Mouse (Mus musculus): Measurements from ENCODE around the gene Dhrs11. TPM values are rescaled to one million over a fixed set of nuclear protein-coding genes. Genes with fewer than 3 reads are reported as not detected.

Dhrs11 gene
- polyA plus RNA-seq, 1 experiment from 2014 or later = 5.8 TPM

- peak within 1 kb of the TSS; percentile 38; the same call in 1 of the 2 replicates for H3K27ac ChIP-seq
- H3K36me3 ChIP-seq (replicated peaks) = no peaks in the 10 kb centered on the region; the same call in 1 of the 2 replicates
- peak within 1 kb of the TSS; percentile 56 for H3K4me3 ChIP-seq (replicated peaks)
- WGBS = under 1% methylated on average over 55 of the region's 55 CpGs
- peaks cover 16% of the 10 kb centered on the region for H3K4me1 ChIP-seq
- H3K9me3 ChIP-seq = no peaks in the 10 kb centered on the region
- peak; percentile 87 for ATAC-seq (ENCODE audit: low FRiP score)
- peak within 1 kb of the TSS; percentile 72 for H3K9ac ChIP-seq
- no peaks in the 10 kb centered on the region for H3K27me3 ChIP-seq
- H3K4me2 ChIP-seq = peak within 1 kb of the TSS; percentile 90
Measured at GRCm38 (mm10) chr11:84818961-84819692, 9.7 kb downstream of the Dhrs11 start, which contains the start of gene Mrm1. Mrm1 (minus strand) TSS chr11:84819515.

GRCm38 (mm10) chr11:84818085-84818960 lies 10.5 kb downstream of the Dhrs11 start:
- Histone ChIP-seq H3K9me3 (no peaks in the 10 kb centered on the region), H3K9ac (peak overlapping the region; percentile 72), H3K4me3 (replicated peaks) (peak overlapping the region; percentile 56), H3K27ac (peak overlapping the region; percentile 38; the same call in 1 of the 2 replicates), H3K4me1 (peaks cover 16% of the 10 kb centered on the region), H3K27me3 (no peaks in the 10 kb centered on the region), H3K36me3 (replicated peaks) (no peaks in the 10 kb centered on the region; the same call in 1 of the 2 replicates), H3K4me2 (peak overlapping the region; percentile 90)
- ATAC-seq (ENCODE audit: low FRiP score) = peak; percentile 45
- under 1% methylated on average over 39 of the region's 39 CpGs for WGBS

GRCm38 (mm10) chr11:84817362-84817761 lies 11.4 kb downstream of the Dhrs11 start:
- ATAC-seq (ENCODE audit: low FRiP score) = no peak
- Histone ChIP-seq H3K4me3 (replicated peaks) (no peak overlapping the region), H3K27ac (no peak overlapping the region), H3K9me3 (no peaks in the 10 kb centered on the region), H3K4me1 (peaks cover 16% of the 10 kb centered on the region), H3K27me3 (no peaks in the 10 kb centered on the region), H3K9ac (no peak overlapping the region), H3K36me3 (replicated peaks) (no peaks in the 10 kb centered on the region; the same call in 1 of the 2 replicates), H3K4me2 (no peak overlapping the region)
- 81% methylated on average over 6 of the region's 6 CpGs for WGBS

- ATAC-seq (ENCODE audit: low FRiP score) = no peak; the same call in 1 of the 2 replicates
Measured at GRCm38 (mm10) chr11:84813724-84814510, 14.9 kb downstream of the Dhrs11 start.

DNA sequence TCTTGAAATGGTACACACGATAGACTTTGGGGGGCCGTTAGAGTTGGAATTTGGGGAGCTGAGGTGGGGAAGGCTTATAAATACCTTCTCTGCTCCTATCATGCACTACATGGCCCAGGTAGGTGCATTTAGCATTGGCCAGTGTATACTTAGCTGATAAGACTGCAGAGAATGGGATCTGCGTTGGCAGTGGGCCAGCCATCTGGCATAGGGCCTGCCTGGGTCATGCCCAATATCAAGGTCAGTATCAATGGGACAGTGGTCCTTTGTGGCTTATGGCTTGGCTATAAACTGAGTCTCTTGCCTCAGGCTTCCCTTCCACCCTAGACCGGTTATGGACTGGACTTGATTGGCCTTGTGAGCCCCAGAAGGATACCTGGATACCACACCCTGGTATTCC lies 24.4 kb downstream of the Dhrs11 start:
- Histone ChIP-seq H3K4me1 (no peaks in the 10 kb centered on the region), H3K9me3 (no peaks in the 10 kb centered on the region), H3K27ac (no peak overlapping the region), H3K4me2 (no peak overlapping the region), H3K36me3 (replicated peaks) (no peaks in the 10 kb centered on the region), H3K27me3 (peaks cover 9% of the 10 kb centered on the region), H3K4me3 (replicated peaks) (no peak overlapping the region), H3K9ac (no peak overlapping the region)
- WGBS = 94% methylated on average over 4 of the region's 4 CpGs
- no peak for ATAC-seq (ENCODE audit: low FRiP score)

More at GRCm38 (mm10) chr11:84813724-84814510, 14.9 kb downstream of the Dhrs11 start:
- Histone ChIP-seq H3K36me3 (replicated peaks) (no peaks in the 10 kb centered on the region), H3K4me3 (replicated peaks) (no peak overlapping the region), H3K4me1 (peaks cover 8% of the 10 kb centered on the region), H3K27me3 (no peaks in the 10 kb centered on the region), H3K9me3 (no peaks in the 10 kb centered on the region), H3K9ac (no peak overlapping the region), H3K4me2 (no peak overlapping the region), H3K27ac (no peak overlapping the region)
- 56% methylated on average over 13 of the region's 13 CpGs for WGBS

- Histone ChIP-seq H3K4me3 (replicated peaks) (no peak overlapping the region), H3K27me3 (peaks cover 51% of the 10 kb centered on the region), H3K27ac (no peak overlapping the region), H3K9ac (no peak overlapping the region), H3K4me2 (no peak overlapping the region), H3K9me3 (no peaks in the 10 kb centered on the region), H3K36me3 (replicated peaks) (no peaks in the 10 kb centered on the region), H3K4me1 (peaks cover 15% of the 10 kb centered on the region)
- WGBS = 18% methylated on average over 21 of the region's 21 CpGs
- ATAC-seq (ENCODE audit: low FRiP score) = no peak
Measured at GRCm38 (mm10) chr11:84797627-84798353, 31.0 kb downstream of the Dhrs11 start.

DNA sequence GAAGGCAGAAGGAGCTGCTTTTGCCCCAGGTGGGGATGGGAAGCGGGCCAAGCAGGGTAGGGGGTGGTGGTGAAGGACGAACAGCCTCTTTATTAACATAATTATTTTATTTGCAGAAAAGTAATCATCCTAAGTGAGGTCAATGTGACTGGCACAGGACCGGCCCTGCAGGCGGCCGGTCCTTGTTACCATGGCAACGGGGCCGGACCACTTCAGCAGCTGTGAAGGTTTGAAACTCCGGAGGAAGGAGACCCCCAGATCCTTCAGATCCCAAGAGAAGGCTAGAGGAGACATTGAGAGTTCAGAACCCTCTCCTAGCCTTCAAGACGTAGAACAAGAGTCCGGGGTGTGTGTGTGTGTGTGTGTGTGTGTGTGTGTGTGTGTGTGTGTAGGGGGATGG lies 31.8 kb downstream of the Dhrs11 start:
- H3K9me3 ChIP-seq = no peaks in the 10 kb centered on the region
- H3K27me3 ChIP-seq = peaks cover 59% of the 10 kb centered on the region
- no peak overlapping the region; the same call in 1 of the 2 replicates for H3K27ac ChIP-seq
- 32% methylated on average over 10 of the region's 10 CpGs for WGBS
- 0 out of 2 replicates have a peak, but pooled peaks have one; percentile 21 for ATAC-seq (ENCODE audit: low FRiP score)
- no peaks in the 10 kb centered on the region for H3K36me3 ChIP-seq (replicated peaks)
- no peak overlapping the region for H3K4me3 ChIP-seq (replicated peaks)
- H3K9ac ChIP-seq = 0 out of 2 replicates have a peak overlapping the region, but pooled peaks have one; percentile 12
- H3K4me2 ChIP-seq = no peak overlapping the region
- H3K4me1 ChIP-seq = peaks cover 15% of the 10 kb centered on the region

GRCm38 (mm10) chr11:84794496-84795113 lies 34.2 kb downstream of the Dhrs11 start:
- no peak overlapping the region for H3K4me3 ChIP-seq (replicated peaks)
- WGBS = 11% methylated on average over 17 of the region's 17 CpGs
- no peaks in the 10 kb centered on the region for H3K9me3 ChIP-seq
- ATAC-seq (ENCODE audit: low FRiP score) = peak; percentile 87
- H3K36me3 ChIP-seq (replicated peaks) = no peaks in the 10 kb centered on the region
- peak overlapping the region; percentile 37 for H3K4me2 ChIP-seq
- peaks cover 15% of the 10 kb centered on the region for H3K4me1 ChIP-seq
- H3K27me3 ChIP-seq = peaks cover 71% of the 10 kb centered on the region
- H3K9ac ChIP-seq = 0 out of 2 replicates have a peak overlapping the region, but pooled peaks have one; percentile 1
- no peak overlapping the region for H3K27ac ChIP-seq

DNA sequence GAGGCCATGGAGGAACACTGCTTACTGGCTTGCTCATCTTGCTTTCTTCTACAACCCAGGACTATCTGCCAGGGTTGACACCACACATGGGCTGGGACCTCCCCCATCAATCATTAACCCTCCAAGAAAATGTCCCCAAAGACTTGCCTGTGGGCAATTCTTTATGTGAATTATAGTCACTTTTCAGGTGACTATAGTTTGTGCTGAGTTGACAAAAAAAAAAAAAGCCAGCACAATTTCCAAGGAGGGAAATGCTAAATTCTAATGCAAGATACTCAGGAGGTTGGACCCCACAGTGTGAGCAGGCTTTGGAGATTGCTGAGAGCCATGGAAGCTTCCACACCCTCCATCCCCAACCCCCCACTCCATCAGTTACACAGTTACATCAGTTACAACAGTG lies 35.2 kb downstream of the Dhrs11 start:
- ATAC-seq (ENCODE audit: low FRiP score) = no peak
- H3K9me3 ChIP-seq = no peaks in the 10 kb centered on the region
- no peak overlapping the region for H3K27ac ChIP-seq
- H3K36me3 ChIP-seq (replicated peaks) = no peaks in the 10 kb centered on the region
- no peak overlapping the region for H3K9ac ChIP-seq
- no peak overlapping the region for H3K4me3 ChIP-seq (replicated peaks)
- peaks cover 76% of the 10 kb centered on the region for H3K27me3 ChIP-seq
- H3K4me2 ChIP-seq = no peak overlapping the region
- peaks cover 18% of the 10 kb centered on the region for H3K4me1 ChIP-seq

- Histone ChIP-seq H3K27ac (no peak overlapping the region), H3K27me3 (peaks cover 59% of the 10 kb centered on the region), H3K36me3 (replicated peaks) (no peaks in the 10 kb centered on the region), H3K4me1 (peaks cover 8% of the 10 kb centered on the region), H3K4me2 (no peak overlapping the region), H3K4me3 (replicated peaks) (no peak overlapping the region), H3K9me3 (no peaks in the 10 kb centered on the region), H3K9ac (no peak overlapping the region)
- 67% methylated on average over 6 of the region's 6 CpGs for WGBS
- no peak for ATAC-seq (ENCODE audit: low FRiP score)
Measured at GRCm38 (mm10) chr11:84790383-84790782, 38.4 kb downstream of the Dhrs11 start.

Data from forebrain, embryonic 12.5 days (tissue).